Mouse (Mus musculus): ENCODE measurements at regions not wholly inside any gene's neighbourhood (a gene's known extent, or its start where the extent isn't known, plus 50 kb on each side); places are given as distances from the start of the nearest gene placed in this dataset.
A peak's percentile ranks its signal among the peaks of the same experiment; 100 is the strongest.

GRCm38 (mm10) chrX:82528640-82529351 is 419.9 kb upstream of the Dmd start:
- DNase-seq (ENCODE audit: low spot score): peak; percentile 1
- whole genome bisulfite sequencing: 45% methylated on average over 2 of the region's 2 CpGs
- no peak for ATAC-seq

DNA sequence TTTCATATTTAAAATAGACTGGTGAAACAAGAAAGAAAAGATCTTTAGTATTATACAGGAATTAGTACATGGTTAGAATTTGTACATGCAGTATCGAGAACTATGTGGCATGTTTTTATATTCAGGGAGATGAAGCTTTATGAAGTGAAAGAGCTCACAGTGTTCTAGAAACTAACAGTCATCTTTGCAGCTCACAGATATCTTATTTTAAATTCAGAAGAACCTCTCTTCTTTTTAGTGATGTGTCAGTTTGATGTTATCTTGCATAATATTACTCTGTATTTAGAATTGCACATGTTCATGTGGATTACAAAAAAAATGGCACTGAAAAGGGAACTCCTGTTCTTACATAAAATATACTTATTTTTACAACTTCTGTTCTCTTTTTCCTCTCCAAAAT is 377.1 kb upstream of the Dmd start:
- no peaks in the 10 kb centered on the region for H3K4me1 ChIP-seq (ENCODE audit: insufficient read depth, low read length)
- H3K4me3 ChIP-seq (ENCODE audit: low read length): no peak overlapping the region
- TF ChIP-seq CTCF (IDR thresholded peaks at IDR 0.05; ENCODE audit: low read depth): no peak
- no peak overlapping the region for H3K9ac ChIP-seq (replicated peaks; ENCODE audit: low read length)
- WGBS: 90% methylated on average over 1 of the region's 1 CpGs
- DNase-seq (ENCODE audit: low spot score) (no peak), ATAC-seq (no peak)
- no peak overlapping the region for H3K27ac ChIP-seq
- no peaks in the 10 kb centered on the region for H3K36me3 ChIP-seq (ENCODE audit: insufficient read depth, low read length)
- no peaks in the 10 kb centered on the region for H3K27me3 ChIP-seq (ENCODE audit: insufficient read depth, low read length)
- no peaks in the 10 kb centered on the region for H3K9me3 ChIP-seq (ENCODE audit: low read length)
- no peak overlapping the region for H3K4me2 ChIP-seq (ENCODE audit: low read depth, low read length)

More at GRCm38 (mm10) chrX:82528640-82529351, 419.9 kb upstream of the Dmd start:
- H3K4me1 ChIP-seq (ENCODE audit: insufficient read depth, low read length): no peaks in the 10 kb centered on the region
- H3K27me3 ChIP-seq (ENCODE audit: insufficient read depth, low read length): no peaks in the 10 kb centered on the region
- H3K36me3 ChIP-seq (ENCODE audit: insufficient read depth, low read length): no peaks in the 10 kb centered on the region
- H3K27ac ChIP-seq: no peak overlapping the region
- H3K9me3 ChIP-seq (ENCODE audit: low read length): no peaks in the 10 kb centered on the region
- no peak overlapping the region for H3K4me3 ChIP-seq (ENCODE audit: low read length)
- H3K9ac ChIP-seq (replicated peaks; ENCODE audit: low read length): no peak overlapping the region
- no peak for TF ChIP-seq CTCF (IDR thresholded peaks at IDR 0.05; ENCODE audit: low read depth)
- H3K4me2 ChIP-seq (ENCODE audit: low read depth, low read length): no peak overlapping the region

DNA sequence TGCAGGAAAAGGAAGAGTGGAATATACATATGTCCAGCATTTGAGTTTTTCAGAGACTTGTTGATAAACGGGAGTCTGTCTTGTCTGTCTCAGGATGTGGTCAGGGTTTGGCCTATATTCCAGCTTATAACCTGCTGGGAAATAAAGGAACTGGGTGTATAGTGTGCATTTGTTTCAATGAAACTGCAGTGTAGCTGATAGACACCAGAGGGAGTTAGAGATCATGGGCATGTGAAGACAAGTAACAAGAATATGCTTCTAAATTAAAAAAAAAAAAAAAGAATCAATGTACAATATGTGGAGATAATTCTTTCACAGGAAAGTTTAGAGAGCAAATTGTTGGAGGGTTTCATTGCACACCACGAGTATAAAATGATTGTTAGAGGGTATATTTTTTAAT is 335.3 kb upstream of the Dmd start:
- WGBS: 48% methylated on average over 2 of the region's 2 CpGs

DNA sequence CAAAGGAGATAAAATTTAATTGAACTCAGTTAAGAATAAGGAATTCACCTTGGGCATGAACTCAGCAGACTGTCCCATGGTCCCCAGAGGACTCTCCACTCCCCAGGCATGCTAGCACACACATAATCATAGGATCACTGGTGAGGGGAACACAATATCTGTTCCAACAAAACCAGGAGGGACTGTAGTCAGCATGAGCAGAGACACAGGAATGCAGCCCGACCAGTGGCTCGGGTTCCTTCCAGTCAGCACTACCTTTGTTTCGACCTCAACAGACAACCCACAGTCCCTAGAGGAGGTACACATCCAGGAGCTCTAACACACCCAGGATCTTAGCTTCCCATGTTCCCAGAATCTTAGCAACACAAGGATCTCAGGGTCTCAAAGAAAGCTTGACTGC is 298.3 kb upstream of the Dmd start:
- DNase-seq (ENCODE audit: low spot score) (no peak), ATAC-seq (no peak)
- Histone ChIP-seq H3K9me3 (ENCODE audit: low read length) (no peaks in the 10 kb centered on the region), H3K36me3 (ENCODE audit: insufficient read depth, low read length) (no peaks in the 10 kb centered on the region), H3K9ac (replicated peaks; ENCODE audit: low read length) (no peak overlapping the region), H3K27ac (no peak overlapping the region), H3K27me3 (ENCODE audit: insufficient read depth, low read length) (no peaks in the 10 kb centered on the region), H3K4me2 (ENCODE audit: low read depth, low read length) (no peak overlapping the region), H3K4me3 (ENCODE audit: low read length) (no peak overlapping the region), H3K4me1 (ENCODE audit: insufficient read depth, low read length) (no peaks in the 10 kb centered on the region)
- WGBS: 83% methylated on average over 3 of the region's 3 CpGs
- no peak for TF ChIP-seq CTCF (IDR thresholded peaks at IDR 0.05; ENCODE audit: low read depth)

More for the DNA sequence above, 335.3 kb upstream of the Dmd start:
- Histone ChIP-seq H3K9me3 (ENCODE audit: low read length) (no peaks in the 10 kb centered on the region), H3K27me3 (ENCODE audit: insufficient read depth, low read length) (no peaks in the 10 kb centered on the region), H3K4me2 (ENCODE audit: low read depth, low read length) (no peak overlapping the region), H3K4me3 (ENCODE audit: low read length) (no peak overlapping the region), H3K27ac (no peak overlapping the region), H3K36me3 (ENCODE audit: insufficient read depth, low read length) (no peaks in the 10 kb centered on the region), H3K4me1 (ENCODE audit: insufficient read depth, low read length) (no peaks in the 10 kb centered on the region), H3K9ac (replicated peaks; ENCODE audit: low read length) (no peak overlapping the region)
- ATAC-seq (no peak), DNase-seq (ENCODE audit: low spot score) (peak; percentile 1)
- peak; percentile 53 for TF ChIP-seq CTCF (IDR thresholded peaks at IDR 0.05; ENCODE audit: low read depth)
